Mouse (Mus musculus) forebrain, embryonic 15.5 days (tissue): ENCODE results near the gene Ppp1r8. TPM values are rescaled to one million over a fixed set of nuclear protein-coding genes. Genes with fewer than 3 reads are reported as not detected.

Experiments
- ATAC-seq: fragments of 200-750 bp; cut with Nextera tagmentation; replicated peaks from 2 replicates; pipeline ENCODE4 v1.8.0; 2017; ENCODE audit warnings: mild to moderate bottlenecking, moderate TSS enrichment, moderate library complexity
- H3K27ac ChIP-seq: fragments of 300-500 bp; sonication (generic); replicated peaks from 2 replicates; pipeline ENCODE4 v1.5.1; 2015; ENCODE audit warnings: mild to moderate bottlenecking, inconsistent platforms
- H3K27me3 ChIP-seq: fragments of 300-500 bp; sonication (generic); 2 replicates; pipeline ENCODE4 v1.6.1; 2015; ENCODE audit warnings: inconsistent platforms
- H3K36me3 ChIP-seq: fragments of 300-500 bp; sonication (generic); 2 replicates; pipeline ENCODE4 v1.6.1; 2015; ENCODE audit warnings: mild to moderate bottlenecking, inconsistent platforms
- H3K4me1 ChIP-seq: fragments of 300-500 bp; sonication (generic); 2 replicates; pipeline ENCODE4 v1.6.1; 2015; ENCODE audit warnings: inconsistent platforms
- H3K4me2 ChIP-seq: fragments of 300-500 bp; sonication (generic); replicated peaks from 2 replicates; pipeline ENCODE4 v1.6.1; 2015; ENCODE audit warnings: mild to moderate bottlenecking, inconsistent platforms
- H3K4me3 ChIP-seq: fragments of 300-500 bp; sonication (generic); 2 replicates; pipeline ENCODE4 v1.5.1; 2015; ENCODE audit warnings: mild to moderate bottlenecking, inconsistent platforms
- H3K9ac ChIP-seq: fragments of 300-500 bp; sonication (generic); replicated peaks from 2 replicates; pipeline ENCODE4 v1.6.1; 2015; ENCODE audit warnings: mild to moderate bottlenecking, inconsistent platforms
- H3K9me3 ChIP-seq: fragments of 300-500 bp; sonication (generic); 2 replicates; pipeline ENCODE4 v1.6.1; 2016; ENCODE audit warnings: inconsistent platforms
- WGBS: fragments of 180-500 bp; shearing (Covaris S2); methylation state at CpG from one replicate; pipeline ENCODE4 v1.1.7; 2015; ENCODE audit warnings: mixed read lengths; 5-methylcytosine and 5-hydroxymethylcytosine counted together
- polyA plus RNA-seq: library from polyadenylated mRNA; unstranded; fragments of >200 nt; fragmentation: Nextera tagmentation; extraction: Ambion mirVana; gene quantifications from 2 replicates; pipeline ENCODE4 v1.2.1, GENCODE M21; 2015

Gene Ppp1r8
- 52.8 and 57.8 TPM in 2 replicates for polyA plus RNA-seq

- under 1% methylated on average over 40 of the region's 40 CpGs for WGBS
- Histone ChIP-seq H3K27me3 (no peaks in the 10 kb centered on the region), H3K36me3 (peaks cover 25% of the 10 kb centered on the region), H3K4me2 (peak within 1 kb of the TSS; percentile 71), H3K4me3 (peak within 1 kb of the TSS; percentile 85), H3K4me1 (peaks cover 21% of the 10 kb centered on the region), H3K9me3 (no peaks in the 10 kb centered on the region), H3K27ac (peak within 1 kb of the TSS; percentile 89), H3K9ac (peak within 1 kb of the TSS; percentile 88)
- ATAC-seq = peak; percentile 100
These were observed at the start of gene Ppp1r8 for GRCm38 (mm10) chr4:132842970-132843704. Ppp1r8 (minus strand) TSS chr4:132843169.

DNA sequence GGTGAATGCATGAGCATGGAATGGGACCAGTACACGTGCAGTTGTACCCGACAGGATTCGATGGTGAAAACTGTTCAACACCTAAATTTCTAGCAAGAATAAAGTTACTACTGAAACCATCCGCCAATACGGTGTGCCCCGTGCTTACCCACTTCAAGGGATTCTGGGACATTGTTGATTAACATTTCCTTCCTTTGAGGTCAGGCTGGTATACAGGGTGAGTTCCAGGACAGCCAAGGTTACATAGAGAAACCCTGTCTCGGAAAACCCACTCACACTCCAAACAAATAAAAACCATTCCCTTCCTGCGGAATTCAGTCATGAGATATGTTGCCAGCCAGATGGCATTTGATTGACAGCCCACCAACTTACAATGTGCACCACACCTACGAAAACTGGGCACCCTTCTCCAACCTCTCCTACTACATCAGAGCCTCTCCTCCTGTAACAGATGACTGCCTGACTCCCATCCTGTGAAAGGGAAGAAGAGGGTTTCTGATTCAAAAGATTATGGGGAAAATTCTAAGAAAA is 41.9 kb upstream of the Ppp1r8 start:
- ATAC-seq = peak; percentile 36; the same call in 1 of the 2 replicates
- peaks cover 36% of the 10 kb centered on the region for H3K4me1 ChIP-seq
- peak overlapping the region; percentile 86 for H3K9ac ChIP-seq
- no peaks in the 10 kb centered on the region for H3K27me3 ChIP-seq
- H3K4me2 ChIP-seq = peak overlapping the region; percentile 74
- peak overlapping the region; percentile 90 for H3K4me3 ChIP-seq
- H3K9me3 ChIP-seq = no peaks in the 10 kb centered on the region
- peaks cover 3% of the 10 kb centered on the region; the same call in 1 of the 2 replicates for H3K36me3 ChIP-seq
- H3K27ac ChIP-seq = peak overlapping the region; percentile 61
- WGBS = 10% methylated on average over 9 of the region's 9 CpGs

DNA sequence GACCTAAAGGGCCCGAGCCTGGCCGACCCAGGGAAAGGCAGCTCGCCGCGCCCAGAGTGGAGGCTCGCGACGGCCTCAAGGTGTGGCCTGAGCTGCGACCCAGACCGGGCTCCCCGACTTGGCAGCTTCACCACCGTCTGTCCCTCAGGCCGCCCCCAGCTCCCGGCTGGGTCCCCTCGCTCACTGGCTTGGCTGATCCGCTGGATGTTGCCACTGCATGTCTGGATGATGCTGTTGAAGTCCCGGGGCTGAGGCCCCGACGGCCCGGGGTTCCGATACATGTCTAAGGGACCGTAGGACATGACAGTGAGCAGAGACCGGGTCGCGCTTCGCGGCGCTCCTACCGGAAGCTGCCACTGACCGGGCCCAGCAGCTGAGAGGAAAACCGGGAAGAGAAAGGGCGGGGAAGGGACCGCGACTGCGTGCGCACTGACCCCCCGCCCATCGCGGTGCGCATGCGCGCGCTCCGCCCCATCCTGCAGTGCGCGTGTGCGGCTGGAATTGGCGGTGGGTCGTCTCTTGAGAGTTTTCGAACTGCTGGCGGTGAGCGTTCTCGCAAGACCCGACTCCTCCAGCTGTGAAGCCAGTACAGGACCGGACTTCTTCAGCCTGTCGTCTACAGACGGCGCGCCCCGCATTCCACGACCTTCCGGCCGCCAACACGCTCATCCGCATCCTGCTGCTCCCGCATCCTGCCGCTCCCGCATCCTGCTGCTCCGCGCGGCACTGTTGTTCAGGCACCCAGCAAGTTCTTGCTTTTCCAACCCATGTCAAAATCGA is 41.3 kb upstream of the Ppp1r8 start, which contains the start of gene Stx12:
Gene Stx12, minus strand, starts transcription at position 446 of the 780 bp plus-strand sequence.
- peaks cover 3% of the 10 kb centered on the region; the same call in 1 of the 2 replicates for H3K36me3 ChIP-seq
- WGBS = under 1% methylated on average over 71 of the region's 72 CpGs
- H3K27ac ChIP-seq = peak within 1 kb of the TSS; percentile 61
- peak; percentile 97 for ATAC-seq
- H3K4me2 ChIP-seq = peak within 1 kb of the TSS; percentile 74
- H3K4me1 ChIP-seq = peaks cover 36% of the 10 kb centered on the region
- peak within 1 kb of the TSS; percentile 90 for H3K4me3 ChIP-seq
- no peaks in the 10 kb centered on the region for H3K9me3 ChIP-seq
- H3K27me3 ChIP-seq = no peaks in the 10 kb centered on the region
- H3K9ac ChIP-seq = peak within 1 kb of the TSS; percentile 86

DNA sequence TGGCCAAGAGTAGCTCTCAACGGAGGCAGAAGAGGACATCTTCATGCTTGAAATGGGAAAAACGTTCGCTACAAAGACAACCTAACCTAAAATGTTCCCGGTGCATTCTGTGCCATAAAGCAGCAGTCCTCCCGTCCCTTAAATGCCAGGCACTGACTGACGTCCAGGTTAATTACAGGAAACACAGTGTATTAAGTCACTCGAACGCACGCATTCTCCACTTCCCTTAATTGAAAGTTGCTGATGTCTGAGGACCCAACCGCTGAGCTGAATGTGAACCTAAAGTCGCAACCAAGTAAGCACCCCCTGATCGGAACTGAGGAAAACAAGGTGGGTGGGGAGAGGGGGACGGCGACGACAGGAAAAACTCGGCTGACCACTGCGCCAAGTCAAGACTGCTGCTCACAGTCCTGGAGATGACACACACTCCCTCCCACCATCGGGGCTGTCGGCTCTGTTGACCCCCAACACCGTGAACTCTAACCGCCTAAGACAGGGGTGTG is 40.6 kb upstream of the Ppp1r8 start:
- Histone ChIP-seq H3K27me3 (no peaks in the 10 kb centered on the region), H3K9me3 (no peaks in the 10 kb centered on the region), H3K36me3 (peaks cover 3% of the 10 kb centered on the region; the same call in 1 of the 2 replicates), H3K27ac (peak overlapping the region; percentile 61), H3K9ac (peak overlapping the region; percentile 86), H3K4me2 (peak overlapping the region; percentile 74), H3K4me1 (peaks cover 36% of the 10 kb centered on the region), H3K4me3 (peak overlapping the region; percentile 90)
- WGBS = 3% methylated on average over 21 of the region's 21 CpGs
- ATAC-seq = no peak

DNA sequence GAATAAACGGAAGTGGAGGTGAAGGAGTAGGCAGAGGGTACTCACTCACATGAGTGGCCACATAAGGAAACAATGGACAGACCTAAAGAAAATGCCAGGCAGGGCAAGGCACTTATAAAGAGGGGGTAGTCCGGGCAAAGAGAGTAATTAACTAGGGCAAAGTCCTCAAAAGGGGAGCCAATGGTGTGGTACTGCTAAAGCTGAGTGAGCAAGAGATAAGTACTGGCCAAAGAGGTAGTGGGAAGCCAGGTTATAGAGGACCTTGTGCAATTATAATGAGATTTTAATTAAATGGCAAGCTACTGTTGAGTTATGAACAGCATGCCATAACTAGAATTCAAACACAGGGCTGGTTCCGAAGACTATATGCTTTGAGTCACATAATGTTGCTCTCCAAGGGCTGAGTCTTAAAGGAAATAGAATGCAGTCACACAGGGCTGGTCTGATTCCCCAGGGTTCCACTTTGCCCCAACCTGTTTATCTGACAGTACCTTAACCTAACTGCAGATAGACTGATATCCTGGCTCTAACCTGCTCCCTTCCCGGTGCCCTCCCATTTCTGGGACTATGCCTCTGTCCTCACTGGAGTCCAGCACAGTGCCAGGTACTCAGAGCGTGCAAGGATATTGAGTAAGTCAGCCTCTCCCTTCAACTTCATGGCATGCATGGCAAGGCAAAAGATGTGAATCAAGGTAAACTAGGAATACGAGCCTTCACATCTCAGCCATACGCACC is 31.6 kb upstream of the Ppp1r8 start:
- H3K4me1 ChIP-seq = no peaks in the 10 kb centered on the region
- no peaks in the 10 kb centered on the region for H3K27me3 ChIP-seq
- H3K4me3 ChIP-seq = no peak overlapping the region
- no peak overlapping the region for H3K9ac ChIP-seq
- H3K36me3 ChIP-seq = peaks cover 16% of the 10 kb centered on the region
- ATAC-seq = no peak
- no peak overlapping the region for H3K27ac ChIP-seq
- 88% methylated on average over 7 of the region's 7 CpGs for WGBS
- no peaks in the 10 kb centered on the region for H3K9me3 ChIP-seq
- H3K4me2 ChIP-seq = no peak overlapping the region

DNA sequence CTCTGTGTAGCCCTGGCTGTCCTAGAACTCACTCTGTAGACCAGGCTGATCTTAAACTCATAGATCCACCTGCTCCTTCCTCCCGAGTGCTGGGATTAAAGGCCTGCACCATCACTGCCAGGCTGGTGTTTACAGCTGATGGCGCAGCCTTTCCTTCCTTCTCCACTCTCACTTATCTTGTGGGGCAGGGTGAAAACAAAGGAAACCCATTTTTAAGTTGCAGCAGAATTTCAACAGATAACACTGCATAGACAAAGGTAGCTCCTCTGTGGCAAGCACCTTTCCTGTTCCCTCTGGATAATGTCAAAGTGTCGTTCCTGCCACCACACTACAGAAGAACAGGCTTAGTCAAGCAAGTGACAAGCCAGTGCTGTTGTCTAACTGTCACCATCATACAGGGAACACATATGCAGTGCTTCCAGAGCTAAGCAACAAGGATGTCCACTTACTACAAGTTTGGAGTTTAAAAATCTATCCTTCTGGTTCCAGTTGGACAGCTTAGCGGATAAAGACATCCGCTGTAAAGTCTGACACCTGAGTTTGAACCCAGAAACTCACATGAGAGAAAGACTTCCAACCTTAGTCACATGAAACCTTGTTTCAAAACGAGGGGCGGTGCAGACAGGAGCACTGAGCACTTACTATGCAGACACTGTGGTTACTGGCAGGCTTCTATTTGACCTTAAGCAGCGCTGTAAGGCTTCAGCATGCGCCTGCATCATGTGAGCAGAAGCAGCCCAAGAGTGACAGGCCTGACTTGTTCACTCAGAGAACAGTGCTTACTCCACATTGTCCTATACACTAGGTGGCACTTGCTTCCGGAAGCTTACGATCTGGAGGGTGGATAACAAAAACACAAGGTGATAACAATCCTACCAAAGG is 30.8 kb upstream of the Ppp1r8 start:
- H3K4me2 ChIP-seq = no peak overlapping the region
- H3K27me3 ChIP-seq = no peaks in the 10 kb centered on the region
- no peaks in the 10 kb centered on the region for H3K9me3 ChIP-seq
- H3K4me1 ChIP-seq = no peaks in the 10 kb centered on the region
- no peak overlapping the region for H3K27ac ChIP-seq
- 91% methylated on average over 11 of the region's 11 CpGs for WGBS
- H3K36me3 ChIP-seq = peaks cover 22% of the 10 kb centered on the region
- no peak for ATAC-seq
- H3K9ac ChIP-seq = no peak overlapping the region
- no peak overlapping the region for H3K4me3 ChIP-seq

DNA sequence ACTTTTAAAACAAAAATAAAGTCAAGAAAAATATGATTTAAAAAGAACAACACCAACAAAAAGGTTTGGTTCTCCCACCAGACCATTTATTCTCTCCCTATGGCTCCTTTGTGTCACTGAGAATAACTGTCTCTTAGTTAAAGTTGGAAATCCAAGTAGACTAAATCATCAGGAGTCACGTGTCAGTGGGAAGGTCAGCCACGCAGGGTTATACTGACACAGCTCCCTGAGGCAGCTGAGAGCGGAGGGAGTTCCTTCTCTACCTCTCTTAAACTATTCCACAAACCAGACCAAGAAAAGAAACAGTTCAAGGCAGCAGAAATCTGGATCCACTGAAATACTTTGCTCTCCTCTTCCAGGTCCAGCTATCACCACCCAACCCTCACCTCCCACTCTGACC is 28.1 kb upstream of the Ppp1r8 start:
- 100% methylated on average over 3 of the region's 3 CpGs for WGBS
- H3K36me3 ChIP-seq = peaks cover 47% of the 10 kb centered on the region

DNA sequence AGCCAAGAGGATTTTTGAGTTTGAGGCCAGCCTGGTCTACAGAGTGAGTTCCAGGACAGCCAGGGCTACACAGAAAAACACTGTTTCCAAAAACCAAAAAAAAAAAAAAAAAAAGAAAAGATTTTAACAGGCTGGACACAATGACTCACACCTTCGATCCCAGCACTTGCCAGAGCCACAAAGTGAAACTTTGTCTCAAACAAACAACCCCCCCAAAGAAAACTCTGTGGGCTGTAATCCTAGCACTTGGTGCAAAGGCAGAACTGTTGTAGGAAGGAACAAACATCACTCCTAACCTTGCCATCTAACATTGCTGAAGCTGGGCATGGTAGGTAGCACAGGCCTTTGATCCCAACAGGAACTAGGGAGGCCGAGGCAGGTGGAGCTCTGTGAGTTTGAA is 21.9 kb upstream of the Ppp1r8 start:
- no peaks in the 10 kb centered on the region for H3K4me1 ChIP-seq
- no peak overlapping the region for H3K4me2 ChIP-seq
- H3K27me3 ChIP-seq = no peaks in the 10 kb centered on the region
- H3K9me3 ChIP-seq = no peaks in the 10 kb centered on the region
- no peak overlapping the region for H3K4me3 ChIP-seq
- ATAC-seq = no peak
- WGBS = 88% methylated on average over 2 of the region's 2 CpGs
- no peak overlapping the region for H3K9ac ChIP-seq
- H3K36me3 ChIP-seq = peaks cover 78% of the 10 kb centered on the region
- no peak overlapping the region for H3K27ac ChIP-seq

More for the DNA sequence above, 28.1 kb upstream of the Ppp1r8 start:
- no peak overlapping the region for H3K4me2 ChIP-seq
- no peaks in the 10 kb centered on the region for H3K4me1 ChIP-seq
- ATAC-seq = no peak
- H3K4me3 ChIP-seq = no peak overlapping the region
- no peak overlapping the region for H3K9ac ChIP-seq
- no peak overlapping the region for H3K27ac ChIP-seq
- H3K27me3 ChIP-seq = no peaks in the 10 kb centered on the region
- no peaks in the 10 kb centered on the region for H3K9me3 ChIP-seq

GRCm38 (mm10) chr4:132863012-132863411 is 20.0 kb upstream of the Ppp1r8 start:
- 88% methylated on average over 13 of the region's 13 CpGs for WGBS
- no peaks in the 10 kb centered on the region for H3K27me3 ChIP-seq
- no peak overlapping the region for H3K27ac ChIP-seq
- no peak overlapping the region for H3K4me3 ChIP-seq
- H3K4me1 ChIP-seq = no peaks in the 10 kb centered on the region
- H3K9me3 ChIP-seq = no peaks in the 10 kb centered on the region
- peaks cover 76% of the 10 kb centered on the region for H3K36me3 ChIP-seq
- no peak overlapping the region for H3K9ac ChIP-seq
- no peak overlapping the region for H3K4me2 ChIP-seq
- no peak for ATAC-seq

- no peak overlapping the region for H3K27ac ChIP-seq
These were observed 17.9 kb upstream of the Ppp1r8 start for GRCm38 (mm10) chr4:132860880-132861279.

GRCm38 (mm10) chr4:132843705-132844071 is 719 bp upstream of the Ppp1r8 start:
- H3K4me2 ChIP-seq = peak overlapping the region; percentile 71
- peaks cover 21% of the 10 kb centered on the region for H3K4me1 ChIP-seq
- WGBS = 89% methylated on average over 1 of the region's 1 CpGs
- H3K36me3 ChIP-seq = peaks cover 19% of the 10 kb centered on the region
- peak overlapping the region; percentile 85 for H3K4me3 ChIP-seq
- H3K9ac ChIP-seq = peak overlapping the region; percentile 88
- H3K9me3 ChIP-seq = no peaks in the 10 kb centered on the region
- no peaks in the 10 kb centered on the region for H3K27me3 ChIP-seq
- H3K27ac ChIP-seq = peak overlapping the region; percentile 89
- ATAC-seq = no peak

More at GRCm38 (mm10) chr4:132860880-132861279, 17.9 kb upstream of the Ppp1r8 start:
- H3K9me3 ChIP-seq = no peaks in the 10 kb centered on the region
- no peak overlapping the region for H3K4me3 ChIP-seq
- WGBS = 95% methylated on average over 1 of the region's 1 CpGs
- H3K9ac ChIP-seq = no peak overlapping the region
- H3K4me1 ChIP-seq = no peaks in the 10 kb centered on the region
- ATAC-seq = no peak
- H3K27me3 ChIP-seq = no peaks in the 10 kb centered on the region
- H3K4me2 ChIP-seq = no peak overlapping the region
- peaks cover 78% of the 10 kb centered on the region for H3K36me3 ChIP-seq
